Mouse (Mus musculus) testis, postnatal 14 days (tissue): Measurements from ENCODE around the gene Hspb7.

Experiments used
- DNase-seq: peaks from one replicate; pipeline ENCODE4 v3.0.0; 2021; ENCODE audit warnings: low spot score

Gene Hspb7

DNA sequence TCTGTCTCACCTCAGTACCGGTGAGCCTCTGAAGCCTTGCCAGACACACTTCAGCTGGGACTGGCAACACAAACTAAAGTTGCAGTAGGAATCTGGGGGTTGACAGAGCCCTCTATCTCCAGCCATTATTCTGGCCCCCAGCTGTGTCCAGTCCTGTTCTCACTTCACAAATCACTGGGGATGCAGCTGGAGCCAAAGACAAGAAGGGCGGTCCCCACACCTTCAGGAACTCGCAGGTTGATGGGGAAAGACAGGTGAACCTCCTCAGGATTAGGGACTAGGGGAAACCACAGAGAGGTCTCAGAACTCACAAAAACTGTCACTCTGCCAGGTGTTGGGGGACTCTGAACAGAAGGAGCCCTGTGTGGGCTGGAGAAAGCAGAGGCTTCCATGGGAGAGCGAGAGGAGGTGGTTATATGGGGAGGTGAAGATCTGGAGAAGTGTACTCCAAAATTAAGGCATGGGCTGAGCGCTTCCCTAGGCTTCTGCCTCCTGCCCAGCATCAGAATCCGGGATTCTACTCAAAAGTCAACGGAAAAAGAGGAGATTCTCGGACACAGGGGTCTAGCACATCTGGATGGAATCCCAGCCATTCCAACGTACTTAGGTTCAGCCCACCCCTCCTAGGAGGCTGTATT, at the start of gene Hspb7:
Gene Hspb7, plus strand, starts transcription at position 588 of the 638 bp plus-strand sequence.
- no peak for DNase-seq

DNA sequence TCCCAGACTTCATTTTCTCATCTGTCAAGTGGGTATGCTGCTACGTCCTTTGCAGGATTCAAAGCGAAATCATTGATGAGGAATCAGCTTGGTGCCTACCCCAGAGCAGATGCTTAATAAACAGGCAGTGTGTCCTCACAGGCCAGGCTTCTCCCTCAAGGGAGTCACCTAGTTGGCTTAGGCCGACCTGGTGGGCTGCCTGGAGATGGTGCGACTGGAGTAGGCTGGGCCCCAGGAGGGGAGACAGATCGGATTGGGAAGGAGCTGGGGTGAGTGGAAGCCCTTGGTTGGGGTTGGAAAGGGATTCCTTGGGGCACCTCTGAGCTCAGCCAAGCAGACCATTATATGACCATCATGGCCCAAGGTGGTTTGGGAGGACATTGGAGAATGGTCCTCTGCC, 48.2 kb upstream of the Hspb7 start:
- no peak for DNase-seq

DNA sequence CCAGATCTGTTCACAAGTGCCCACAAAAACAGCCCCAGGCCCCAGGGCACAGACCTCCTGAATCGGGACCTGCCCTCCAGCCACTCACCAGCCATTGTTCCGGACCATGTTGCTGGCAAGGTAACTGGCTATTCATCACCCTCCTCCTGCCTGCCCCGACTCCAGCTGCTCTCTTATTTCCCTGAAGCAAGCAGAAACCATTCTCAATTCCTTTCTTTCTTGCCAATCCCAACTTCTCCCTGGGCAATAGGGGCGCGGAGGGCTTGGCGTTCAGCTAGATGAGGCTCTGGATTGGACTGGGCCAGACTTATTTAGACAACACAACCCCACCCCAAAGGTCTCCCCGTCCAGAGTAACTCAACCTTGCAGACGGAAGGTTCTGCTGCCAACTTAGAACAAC, 40.9 kb upstream of the Hspb7 start:
- no peak for DNase-seq

DNA sequence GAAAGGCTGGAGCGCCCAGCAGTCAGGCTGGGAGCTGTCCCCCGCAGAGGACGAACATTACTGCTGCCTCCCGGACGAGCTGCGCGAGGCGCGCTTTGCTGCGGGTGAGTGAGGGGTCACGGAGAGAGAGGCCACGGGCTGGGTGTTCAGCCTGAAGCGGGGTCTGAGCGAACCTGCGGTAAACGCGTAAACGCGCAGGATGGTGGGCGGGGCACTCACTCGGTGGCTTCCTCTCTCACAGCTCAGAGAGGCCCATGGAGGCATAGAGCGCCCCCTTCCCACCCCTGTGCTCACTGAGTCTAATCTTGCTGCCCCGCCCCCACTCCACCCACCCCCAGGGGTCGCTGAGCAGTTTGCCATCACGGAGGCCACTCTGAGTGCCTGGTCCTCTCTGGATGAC, 38.2 kb upstream of the Hspb7 start:
- DNase-seq = no peak

DNA sequence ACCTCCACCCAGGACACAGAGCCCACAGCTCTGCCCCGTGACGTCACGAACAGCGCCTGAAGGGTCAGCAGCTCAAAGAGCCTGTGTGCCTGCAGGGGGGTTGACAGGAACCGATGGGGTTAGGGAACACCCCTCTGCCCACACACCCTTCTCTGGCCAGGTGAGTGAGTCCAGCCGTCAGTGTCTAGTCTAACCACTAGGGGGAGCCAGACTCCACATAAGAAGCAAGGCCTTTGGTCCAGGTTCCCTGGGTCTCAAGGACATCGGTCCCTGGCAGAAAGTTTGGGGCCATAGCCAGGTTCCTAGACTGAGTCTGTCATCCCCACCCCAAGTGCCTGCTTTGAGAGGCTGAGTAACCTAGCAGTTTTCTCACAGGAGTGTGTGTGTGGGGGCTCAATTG, 35.3 kb upstream of the Hspb7 start:
- peak; percentile 39 for DNase-seq

DNA sequence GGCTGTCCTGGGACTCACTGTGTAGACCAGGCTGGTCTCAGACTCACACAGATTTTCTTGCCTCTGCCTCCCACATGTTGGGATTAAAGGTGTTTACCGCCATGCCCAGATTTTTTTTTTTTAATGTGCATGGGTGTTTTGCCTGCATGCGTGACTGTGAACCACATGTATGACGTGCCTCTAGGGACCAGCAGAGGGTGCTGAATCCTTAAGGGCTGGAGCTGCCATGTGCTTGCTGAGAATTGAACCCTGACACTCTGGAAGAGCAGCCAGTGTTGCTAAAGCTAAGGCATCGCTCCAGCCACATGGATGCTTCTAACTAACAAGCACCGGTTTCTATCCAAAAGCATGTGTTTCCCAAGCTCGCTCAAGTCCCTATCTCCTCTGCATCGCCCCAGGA, 34.4 kb upstream of the Hspb7 start:
- no peak for DNase-seq

DNA sequence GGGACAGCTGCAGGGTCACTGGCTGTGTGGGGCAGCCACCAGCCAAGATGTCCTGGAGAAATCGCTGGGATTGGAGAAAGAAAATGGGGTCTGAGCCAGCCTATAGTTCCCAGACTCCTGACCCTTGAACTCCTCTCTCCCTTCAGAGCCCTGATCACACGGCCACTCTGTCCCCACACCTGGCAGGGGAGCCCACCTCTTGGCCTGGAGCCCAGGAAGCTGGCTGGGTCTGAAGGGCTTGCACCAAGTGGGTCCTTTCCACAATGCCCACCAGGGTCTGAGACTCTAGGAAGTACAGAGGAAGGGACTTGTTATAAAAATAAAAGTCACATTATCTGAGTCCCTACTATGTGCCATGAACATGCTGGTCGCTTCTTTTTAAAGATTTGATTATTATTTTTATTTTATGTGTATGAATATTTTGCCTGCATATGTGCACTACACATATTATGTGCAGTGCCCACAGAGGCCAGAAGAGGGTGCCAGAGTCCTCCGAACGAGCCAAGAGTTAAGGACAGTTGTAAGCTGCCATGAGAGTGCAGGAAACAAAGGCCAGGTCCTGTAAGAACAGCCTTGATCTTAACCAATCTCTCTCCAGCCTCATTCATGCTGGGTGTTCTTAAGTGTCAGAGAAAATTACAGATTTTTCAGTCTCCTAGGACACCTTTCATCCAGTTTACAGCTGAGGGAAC, 33.3 kb upstream of the Hspb7 start:
- no peak for DNase-seq

DNA sequence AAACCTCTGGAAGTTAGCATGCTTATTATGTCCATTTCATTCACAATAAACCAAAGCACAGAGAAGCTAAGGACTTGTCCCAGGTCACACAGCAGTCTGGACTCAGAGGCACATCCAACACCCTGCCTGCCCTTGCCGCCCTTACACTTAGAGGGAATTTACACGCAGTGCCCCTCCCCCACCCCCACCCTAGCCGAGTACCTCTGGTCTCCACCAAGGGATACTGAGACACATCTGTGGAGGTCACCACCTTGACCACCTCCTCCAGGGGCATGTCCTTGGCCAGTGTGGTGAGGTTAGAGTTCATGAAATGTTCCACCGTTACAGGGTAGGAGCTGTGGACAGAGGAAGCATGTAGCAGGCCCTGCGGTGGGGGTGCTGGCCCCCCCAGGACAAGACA, 32.6 kb upstream of the Hspb7 start:
- DNase-seq = no peak

DNA sequence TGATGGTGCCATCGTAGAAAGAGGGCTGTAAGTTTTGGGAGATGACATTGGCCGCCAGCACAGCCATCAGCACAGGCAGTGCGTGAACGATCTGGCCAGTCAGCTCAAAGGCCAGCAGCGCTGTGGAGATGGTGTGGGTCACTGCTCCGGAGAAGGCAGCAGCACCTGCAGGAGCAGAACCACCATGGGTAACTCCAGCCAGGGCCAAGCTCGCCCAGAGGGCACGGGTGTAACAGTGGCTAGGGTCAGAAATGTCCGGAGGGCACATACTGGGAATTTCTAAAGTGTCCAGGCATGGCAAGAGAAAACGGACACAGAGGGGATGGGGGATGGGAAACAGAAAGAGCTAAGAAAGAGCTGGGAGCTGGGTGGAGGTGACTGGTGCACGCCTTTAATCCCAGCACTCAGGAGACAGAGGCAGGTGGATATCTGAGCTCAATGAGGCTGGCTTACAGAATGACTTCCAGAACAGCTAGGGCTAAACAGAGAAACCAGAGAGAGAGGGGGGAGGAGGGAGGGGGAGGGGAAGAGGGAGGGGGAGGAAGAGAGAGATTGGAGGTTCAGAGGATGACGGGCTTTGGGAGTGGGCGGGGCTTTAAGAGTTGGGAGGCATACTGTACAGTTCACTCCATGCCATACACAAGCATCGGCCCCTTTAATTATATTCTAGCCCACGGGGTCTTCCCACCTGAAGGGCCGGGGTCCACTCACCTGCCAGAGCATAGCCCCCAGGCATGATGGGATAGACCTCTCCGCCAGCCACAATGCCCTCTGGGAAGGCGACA, 31.0 kb upstream of the Hspb7 start:
- DNase-seq = no peak

DNA sequence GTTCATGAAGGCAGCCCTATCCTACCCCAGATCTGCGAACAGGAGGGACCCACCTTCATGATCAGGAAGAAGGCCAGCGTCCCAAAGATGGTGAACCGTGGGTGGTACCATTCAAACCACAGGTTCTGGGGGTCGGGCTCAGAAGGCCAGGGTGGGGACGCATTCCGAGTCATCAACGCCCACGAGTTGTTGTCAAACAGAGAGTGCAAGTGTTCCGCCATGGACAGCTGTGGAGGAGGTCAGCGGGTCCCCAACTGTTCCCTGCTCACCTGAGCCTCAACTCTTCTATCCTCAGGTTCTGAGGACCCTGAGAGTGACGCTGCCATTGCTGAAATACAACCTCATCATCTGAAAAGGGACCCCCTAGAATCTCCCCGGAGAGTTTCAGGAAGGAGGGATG, 29.3 kb upstream of the Hspb7 start:
- DNase-seq = no peak

DNA sequence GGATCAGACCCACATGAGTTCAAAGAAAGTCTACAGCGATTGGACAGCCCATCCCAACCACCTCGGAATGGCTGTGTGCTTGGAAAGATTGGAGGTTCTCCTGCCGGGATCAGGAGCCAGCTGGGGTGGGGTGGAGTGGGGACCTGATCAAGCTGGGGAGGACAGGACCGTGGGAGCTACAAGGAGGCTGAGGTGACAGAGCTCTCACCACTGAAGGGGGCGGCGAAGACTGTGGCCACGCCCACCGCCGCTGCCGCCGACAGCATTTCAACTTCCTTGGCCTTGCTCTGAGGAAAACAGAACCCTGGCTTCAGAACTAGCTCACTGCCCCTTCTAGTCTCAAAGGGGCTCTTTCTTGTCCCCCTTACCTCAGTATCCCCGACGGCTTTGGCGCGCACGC, 25.8 kb upstream of the Hspb7 start:
- no peak for DNase-seq

DNA sequence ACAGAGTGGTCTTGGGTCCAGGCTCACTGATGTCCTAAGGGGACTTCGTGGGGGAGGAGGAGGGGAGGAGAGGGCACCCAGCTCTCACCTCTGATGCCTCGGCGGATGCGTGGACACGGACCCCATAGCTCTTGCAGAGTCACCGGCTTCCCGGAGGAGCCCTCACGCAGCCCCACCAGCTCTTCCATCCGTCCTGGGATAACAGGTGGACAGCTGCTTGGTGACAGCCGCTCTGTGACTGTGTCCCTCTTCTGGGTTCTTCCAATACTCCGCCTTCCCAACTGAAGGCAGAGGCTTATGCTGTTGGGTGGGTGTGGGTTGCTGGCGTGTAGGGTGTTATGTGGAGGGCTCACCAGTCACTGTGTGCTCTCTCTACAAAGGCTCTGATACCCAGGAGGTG, 22.7 kb upstream of the Hspb7 start:
- DNase-seq = no peak

DNA sequence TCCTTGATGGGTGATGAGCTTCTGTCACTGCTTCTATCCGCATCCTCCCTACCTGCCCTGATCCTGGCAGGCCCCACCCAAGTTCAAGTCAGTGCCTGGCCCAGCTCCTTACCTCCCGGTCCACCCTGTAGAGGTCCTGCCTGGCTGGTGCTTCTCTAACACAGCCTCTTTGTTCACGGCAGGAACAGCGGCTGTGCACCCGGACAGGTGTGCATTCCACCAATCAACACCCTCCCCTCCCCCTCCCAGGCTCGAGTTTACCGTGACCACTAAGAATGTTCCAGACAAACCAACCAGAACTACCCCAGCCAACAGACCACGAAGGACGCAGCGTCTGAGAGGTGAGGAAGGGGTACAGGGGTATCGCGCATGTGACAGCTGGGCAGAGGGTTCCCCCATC, 22.0 kb upstream of the Hspb7 start, which contains the start of gene Clcnka:
Gene Clcnka, minus strand, starts transcription at position 180 of the 400 bp plus-strand sequence.
- no peak for DNase-seq

DNA sequence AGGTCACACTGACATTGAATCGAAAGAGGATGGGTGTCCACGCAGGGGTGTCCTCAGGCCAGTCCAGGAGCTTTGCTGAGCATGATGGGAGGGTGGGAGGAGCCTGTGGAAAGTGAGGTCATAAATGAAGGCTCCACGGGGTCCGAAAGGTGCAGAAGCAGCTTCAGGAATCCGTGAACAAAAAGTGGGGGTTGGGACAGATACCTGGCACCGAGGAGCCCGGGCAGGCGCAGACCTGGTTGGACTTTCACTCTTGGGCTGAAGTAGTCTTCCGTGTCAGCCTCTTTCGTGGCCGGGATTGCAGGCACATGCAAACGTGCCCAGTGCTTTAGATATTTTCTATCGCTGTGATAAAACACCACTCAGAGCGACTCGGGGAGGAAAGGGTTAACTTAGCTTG, 20.4 kb upstream of the Hspb7 start:
- DNase-seq = no peak

DNA sequence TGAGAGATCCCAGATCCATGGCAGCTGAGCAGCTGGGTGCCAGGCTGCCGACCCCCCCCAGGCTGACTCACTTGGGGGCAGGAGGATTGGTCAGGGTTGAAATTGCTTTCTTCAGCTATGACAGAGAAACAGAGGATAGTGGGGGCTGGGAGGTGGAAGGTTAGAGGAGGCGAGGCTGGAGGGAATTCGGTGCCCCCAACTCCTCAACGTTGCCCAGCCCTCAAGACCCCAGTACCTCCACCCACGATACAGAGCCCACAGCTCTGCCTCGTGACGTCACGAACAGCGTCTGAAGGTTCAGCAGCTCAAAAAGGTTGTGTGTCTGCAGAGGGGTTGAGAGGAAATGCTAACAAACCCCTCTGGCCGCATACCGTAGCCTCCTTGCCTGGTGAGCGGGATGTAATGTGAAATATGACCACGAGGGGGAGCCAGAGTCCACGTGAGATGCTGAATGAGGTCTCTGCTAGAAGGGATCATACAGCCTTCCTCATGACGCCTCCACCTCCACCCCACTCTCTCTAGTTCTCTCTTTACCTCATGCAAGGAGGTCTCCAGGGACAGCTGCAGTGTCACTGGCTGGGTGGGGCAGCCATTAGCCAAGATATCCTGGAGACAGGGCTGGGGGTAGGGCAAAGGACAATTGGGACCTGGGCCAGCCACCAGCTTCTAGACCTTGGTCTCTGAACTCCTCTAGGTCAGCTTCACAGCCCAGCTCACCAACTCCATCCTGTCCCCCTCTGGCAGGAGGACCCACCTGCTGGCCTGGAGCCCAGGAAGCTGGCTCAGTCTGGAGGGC, 15.9 kb upstream of the Hspb7 start:
- peak; percentile 70 for DNase-seq

DNA sequence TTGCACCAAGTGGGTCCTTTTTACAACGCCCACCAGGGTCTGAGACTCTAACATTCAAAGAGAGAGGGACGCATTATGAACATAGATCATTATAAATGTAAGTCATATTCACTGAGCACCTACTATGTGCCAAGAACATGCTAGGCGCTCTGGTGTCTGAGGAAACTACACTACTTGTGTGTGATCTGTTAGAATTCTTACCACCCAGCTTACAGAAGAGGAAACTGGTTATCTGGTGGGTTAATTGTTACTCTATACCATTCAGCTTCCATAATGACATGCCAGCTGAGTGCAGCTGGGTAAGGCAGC, 15.3 kb upstream of the Hspb7 start:
- no peak for DNase-seq

DNA sequence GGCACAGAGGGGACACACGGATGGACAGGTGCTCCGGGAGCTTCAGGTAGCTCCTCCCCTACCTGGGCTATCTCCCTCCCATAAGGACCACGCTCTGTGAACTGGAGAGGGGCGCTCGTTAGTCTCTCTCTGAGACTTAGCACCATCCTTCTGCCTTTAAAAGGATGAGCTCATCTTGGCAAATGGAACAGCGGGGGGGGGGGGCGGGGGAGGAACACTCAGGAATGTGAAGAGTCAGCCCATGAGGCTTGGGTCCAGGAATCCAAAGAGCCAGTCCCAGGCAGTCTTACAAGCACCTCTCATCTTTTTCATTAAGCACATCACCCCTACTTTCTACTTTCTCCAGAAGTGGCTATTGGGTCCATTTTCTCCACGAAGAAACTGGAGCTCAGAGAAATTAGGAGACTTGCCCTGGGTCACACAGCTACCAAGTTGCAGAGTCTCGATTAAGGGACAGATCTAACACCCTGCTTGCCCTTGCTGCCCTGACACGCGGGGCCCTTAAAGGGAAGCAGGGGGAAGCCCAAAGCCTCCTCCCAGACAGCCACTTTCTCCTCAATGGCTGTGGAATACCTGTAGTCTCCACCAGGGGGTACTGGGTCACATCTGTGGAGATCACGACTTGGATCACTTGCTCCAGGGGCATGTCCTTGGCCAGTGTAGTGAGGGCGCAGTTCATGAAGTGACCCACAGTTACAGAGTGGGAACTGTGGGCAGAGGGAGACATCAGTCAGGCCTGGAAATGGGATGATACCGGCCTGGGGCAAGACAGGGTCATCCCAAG, 13.9 kb upstream of the Hspb7 start:
- DNase-seq = no peak

DNA sequence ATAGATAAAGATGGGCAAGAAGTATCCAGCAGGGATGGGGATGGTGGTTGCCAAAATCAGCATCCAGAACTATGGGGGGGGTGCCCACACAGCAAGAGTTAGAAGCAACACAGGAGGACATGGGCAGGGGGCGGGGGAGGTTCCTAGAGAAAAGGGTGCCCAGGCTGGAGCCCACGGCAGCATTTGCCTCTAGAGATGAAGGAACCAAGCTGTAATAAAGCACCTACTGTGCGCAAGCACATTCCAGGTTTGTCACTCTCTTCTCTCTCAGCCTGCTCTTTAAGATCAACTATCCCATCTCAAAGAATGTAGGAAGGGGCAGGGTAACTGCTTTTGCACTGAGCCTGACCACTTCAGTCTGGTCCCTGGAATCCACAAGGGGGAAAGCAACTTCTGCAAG, 12.0 kb upstream of the Hspb7 start:
- DNase-seq = no peak

DNA sequence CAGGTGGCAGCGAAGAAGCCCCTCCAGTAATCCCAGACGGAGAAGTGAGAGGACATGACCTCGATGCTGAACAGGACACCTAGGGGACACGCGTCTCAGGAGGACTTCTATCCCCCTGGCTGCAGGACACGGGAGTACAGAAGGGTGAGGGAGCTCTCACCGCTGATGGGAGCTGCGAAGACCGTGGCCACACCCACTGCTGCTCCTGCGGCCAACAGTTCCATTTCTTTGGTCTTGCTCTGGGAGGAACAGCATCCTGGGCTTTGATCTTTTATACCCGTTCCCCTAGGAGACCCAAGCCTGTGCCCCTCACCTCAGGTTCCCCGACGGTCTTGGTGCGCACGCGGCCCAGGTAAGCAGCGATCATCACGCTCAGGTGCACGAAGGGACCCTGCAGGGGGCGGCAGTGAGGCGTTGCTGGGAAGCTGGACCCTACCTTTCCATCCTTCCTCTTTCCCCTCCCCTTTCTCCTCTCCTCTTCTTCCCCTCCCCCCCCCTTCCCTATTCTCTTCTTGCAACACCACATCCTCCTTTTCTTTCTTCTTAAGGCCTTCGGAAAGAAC, 9.1 kb upstream of the Hspb7 start:
- DNase-seq = no peak

DNA sequence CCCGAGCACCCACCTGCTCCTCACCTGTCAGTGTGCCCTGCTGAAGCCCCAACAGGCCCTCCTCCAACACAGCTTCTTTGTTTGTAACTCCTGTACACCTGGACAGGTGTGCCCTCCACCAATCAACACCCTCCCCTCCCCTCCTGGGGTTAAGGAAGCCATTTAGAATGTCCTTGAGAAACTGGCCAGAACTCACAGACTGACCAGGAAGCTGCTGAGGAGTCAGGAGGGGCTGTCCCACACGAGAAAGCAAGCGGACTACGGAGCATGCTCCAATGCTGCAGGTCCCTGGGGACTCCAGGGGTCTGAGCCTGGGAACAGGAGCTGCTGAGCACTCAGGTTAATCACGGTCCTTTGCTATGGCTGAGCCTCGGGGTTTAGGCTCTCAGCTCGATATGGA, 4.7 kb upstream of the Hspb7 start, which contains the start of gene Clcnkb:
Gene Clcnkb, minus strand, starts transcription at position 91 of the 400 bp plus-strand sequence.
- DNase-seq = no peak
